Mouse (Mus musculus): ENCODE measurements at regions not wholly inside any gene's neighbourhood (a gene's known extent, or its start where the extent isn't known, plus 50 kb on each side); places are given as distances from the start of the nearest gene placed in this dataset.
A peak's percentile ranks its signal among the peaks of the same experiment; 100 is the strongest.

- Histone ChIP-seq H3K9me3 (ENCODE audit: low read length) (no peaks in the 10 kb centered on the region), H3K4me2 (ENCODE audit: low read depth, low read length, poor library complexity, severe bottlenecking) (no peak overlapping the region), H3K4me1 (ENCODE audit: insufficient read depth, low read length) (no peaks in the 10 kb centered on the region), H3K36me3 (ENCODE audit: insufficient read depth, low read length) (no peaks in the 10 kb centered on the region), H3K27me3 (ENCODE audit: insufficient read depth, low read length) (no peaks in the 10 kb centered on the region), H3K27ac (ENCODE audit: low read depth, low read length) (no peak overlapping the region), H3K4me3 (ENCODE audit: low read depth, low read length) (no peak overlapping the region), H3K9ac (replicated peaks; ENCODE audit: low read length, poor library complexity, severe bottlenecking) (no peak overlapping the region)
- DNase-seq (ENCODE audit: low spot score) (no peak), ATAC-seq (ENCODE audit: low FRiP score) (no peak)
- TF ChIP-seq CTCF (IDR thresholded peaks at IDR 0.05) = no peak
- WGBS = 92% methylated on average over 2 of the region's 2 CpGs
These were observed 157.7 kb upstream of the 1700009N14Rik start for GRCm38 (mm10) chr4:39292348-39292845.

GRCm38 (mm10) chr4:39310131-39310530, 140.0 kb upstream of the 1700009N14Rik start:
- Histone ChIP-seq H3K4me2 (ENCODE audit: low read depth, low read length, poor library complexity, severe bottlenecking) (no peak overlapping the region), H3K27ac (ENCODE audit: low read depth, low read length) (no peak overlapping the region), H3K9ac (replicated peaks; ENCODE audit: low read length, poor library complexity, severe bottlenecking) (no peak overlapping the region), H3K9me3 (ENCODE audit: low read length) (no peaks in the 10 kb centered on the region), H3K27me3 (ENCODE audit: insufficient read depth, low read length) (no peaks in the 10 kb centered on the region), H3K4me1 (ENCODE audit: insufficient read depth, low read length) (no peaks in the 10 kb centered on the region), H3K4me3 (ENCODE audit: low read depth, low read length) (no peak overlapping the region), H3K36me3 (ENCODE audit: insufficient read depth, low read length) (no peaks in the 10 kb centered on the region)
- ATAC-seq (ENCODE audit: low FRiP score) (no peak), DNase-seq (ENCODE audit: low spot score) (no peak)
- WGBS = 39% methylated on average over 2 of the region's 2 CpGs
- no peak for TF ChIP-seq CTCF (IDR thresholded peaks at IDR 0.05)

GRCm38 (mm10) chr4:39344401-39345138, 105.5 kb upstream of the 1700009N14Rik start:
- Histone ChIP-seq H3K9me3 (ENCODE audit: low read length) (no peaks in the 10 kb centered on the region), H3K4me2 (ENCODE audit: low read depth, low read length, poor library complexity, severe bottlenecking) (no peak overlapping the region), H3K9ac (replicated peaks; ENCODE audit: low read length, poor library complexity, severe bottlenecking) (no peak overlapping the region), H3K36me3 (ENCODE audit: insufficient read depth, low read length) (no peaks in the 10 kb centered on the region), H3K4me3 (ENCODE audit: low read depth, low read length) (no peak overlapping the region), H3K4me1 (ENCODE audit: insufficient read depth, low read length) (no peaks in the 10 kb centered on the region; the same call in 1 of the 2 replicates), H3K27me3 (ENCODE audit: insufficient read depth, low read length) (no peaks in the 10 kb centered on the region), H3K27ac (ENCODE audit: low read depth, low read length) (no peak overlapping the region)
- DNase-seq (ENCODE audit: low spot score) (peak; percentile 82), ATAC-seq (ENCODE audit: low FRiP score) (peak; percentile 84)
- WGBS = 19% methylated on average over 6 of the region's 6 CpGs
- TF ChIP-seq CTCF (IDR thresholded peaks at IDR 0.05) = no peak

- TF ChIP-seq CTCF (IDR thresholded peaks at IDR 0.05) = no peak
- WGBS = 4% methylated on average over 1 of the region's 1 CpGs
- Histone ChIP-seq H3K9ac (replicated peaks; ENCODE audit: low read length, poor library complexity, severe bottlenecking) (no peak overlapping the region), H3K4me1 (ENCODE audit: insufficient read depth, low read length) (no peaks in the 10 kb centered on the region; the same call in 1 of the 2 replicates), H3K36me3 (ENCODE audit: insufficient read depth, low read length) (no peaks in the 10 kb centered on the region), H3K9me3 (ENCODE audit: low read length) (no peaks in the 10 kb centered on the region), H3K27me3 (ENCODE audit: insufficient read depth, low read length) (no peaks in the 10 kb centered on the region), H3K27ac (ENCODE audit: low read depth, low read length) (no peak overlapping the region), H3K4me2 (ENCODE audit: low read depth, low read length, poor library complexity, severe bottlenecking) (no peak overlapping the region), H3K4me3 (ENCODE audit: low read depth, low read length) (no peak overlapping the region)
- peak; percentile 22 for DNase-seq (ENCODE audit: low spot score)
- ATAC-seq (ENCODE audit: low FRiP score) = 0 out of 2 replicates have a peak, but pooled peaks have one; percentile 41
These were observed 105.0 kb upstream of the 1700009N14Rik start for GRCm38 (mm10) chr4:39345139-39345412.

GRCm38 (mm10) chr4:39368159-39368558, 81.9 kb upstream of the 1700009N14Rik start:
- H3K27ac ChIP-seq (ENCODE audit: low read depth, low read length) = no peak overlapping the region
- H3K9me3 ChIP-seq (ENCODE audit: low read length) = no peaks in the 10 kb centered on the region
- WGBS = 72% methylated on average over 3 of the region's 3 CpGs
- DNase-seq (ENCODE audit: low spot score) = peak; percentile 50
- no peaks in the 10 kb centered on the region for H3K36me3 ChIP-seq (ENCODE audit: insufficient read depth, low read length)
- H3K9ac ChIP-seq (replicated peaks; ENCODE audit: low read length, poor library complexity, severe bottlenecking) = no peak overlapping the region
- H3K4me1 ChIP-seq (ENCODE audit: insufficient read depth, low read length) = no peaks in the 10 kb centered on the region
- peak; percentile 64 for TF ChIP-seq CTCF (IDR thresholded peaks at IDR 0.05)
- no peak overlapping the region for H3K4me2 ChIP-seq (ENCODE audit: low read depth, low read length, poor library complexity, severe bottlenecking)
- no peaks in the 10 kb centered on the region for H3K27me3 ChIP-seq (ENCODE audit: insufficient read depth, low read length)
- no peak overlapping the region for H3K4me3 ChIP-seq (ENCODE audit: low read depth, low read length)
- ATAC-seq (ENCODE audit: low FRiP score) = no peak

GRCm38 (mm10) chr4:39380771-39381170, 69.3 kb upstream of the 1700009N14Rik start:
- no peak for TF ChIP-seq CTCF (IDR thresholded peaks at IDR 0.05)
- no peaks in the 10 kb centered on the region for H3K36me3 ChIP-seq (ENCODE audit: insufficient read depth, low read length)
- no peaks in the 10 kb centered on the region for H3K27me3 ChIP-seq (ENCODE audit: insufficient read depth, low read length)
- no peak overlapping the region for H3K4me2 ChIP-seq (ENCODE audit: low read depth, low read length, poor library complexity, severe bottlenecking)
- H3K9me3 ChIP-seq (ENCODE audit: low read length) = no peaks in the 10 kb centered on the region
- ATAC-seq (ENCODE audit: low FRiP score) (no peak), DNase-seq (ENCODE audit: low spot score) (no peak)
- no peak overlapping the region for H3K27ac ChIP-seq (ENCODE audit: low read depth, low read length)
- H3K4me3 ChIP-seq (ENCODE audit: low read depth, low read length) = no peak overlapping the region
- H3K4me1 ChIP-seq (ENCODE audit: insufficient read depth, low read length) = no peaks in the 10 kb centered on the region
- no peak overlapping the region for H3K9ac ChIP-seq (replicated peaks; ENCODE audit: low read length, poor library complexity, severe bottlenecking)
- WGBS = 44% methylated on average over 2 of the region's 2 CpGs

Data from midbrain, postnatal 0 days (tissue).